Mouse (Mus musculus) lung, adult 2 months (tissue): Measurements from ENCODE around the gene Tmem158. TPM values are rescaled to one million over a fixed set of nuclear protein-coding genes. Genes with fewer than 3 reads are reported as not detected.

Experiments used
- DNase-seq: peaks from one replicate; pipeline ENCODE4 v3.0.0; 2022
- H3K4me1 ChIP-seq: fragments of 200-500 bp; 2 replicates; pipeline ENCODE4 v1.6.1; 2011; ENCODE audit warnings: low read length; ENCODE audit not compliant: control insufficient read depth, insufficient read depth
- H3K4me3 ChIP-seq: fragments of 200-500 bp; replicated peaks from 2 replicates; pipeline ENCODE3; 2011; ENCODE audit warnings: low read depth, mild to moderate bottlenecking, control low read depth, low read length; ENCODE audit errors: extremely low read depth
- CTCF ChIP-seq: fragments of 200-500 bp; IDR thresholded peaks from 2 replicates; pipeline ENCODE4 v1.5.1; 2011; ENCODE audit warnings: mild to moderate bottlenecking, low read length, control low read depth; ENCODE audit not compliant: insufficient read depth
- POLR2A ChIP-seq: fragments of 200-500 bp; IDR thresholded peaks from 2 replicates; pipeline ENCODE4 v1.6.1; 2011; ENCODE audit warnings: low read depth, mild to moderate bottlenecking, control low read depth, low read length, borderline replicate concordance; ENCODE audit errors: extremely low read depth
- WGBS: fragments of 180-500 bp; shearing (Covaris S2); methylation state at CpG from one replicate; pipeline ENCODE4 v1.1.7; 2018; 5-methylcytosine and 5-hydroxymethylcytosine counted together
- polyA plus RNA-seq: library from polyadenylated mRNA; depleted of rRNA; stranded (reverse); fragments of >200 nt; gene quantifications from 2 replicates; pipeline ENCODE4 v1.2.3, GENCODE M21; 2012; rRNA removed

Tmem158 gene
- 7.3 and 14.5 TPM in 2 replicates for polyA plus RNA-seq

DNA sequence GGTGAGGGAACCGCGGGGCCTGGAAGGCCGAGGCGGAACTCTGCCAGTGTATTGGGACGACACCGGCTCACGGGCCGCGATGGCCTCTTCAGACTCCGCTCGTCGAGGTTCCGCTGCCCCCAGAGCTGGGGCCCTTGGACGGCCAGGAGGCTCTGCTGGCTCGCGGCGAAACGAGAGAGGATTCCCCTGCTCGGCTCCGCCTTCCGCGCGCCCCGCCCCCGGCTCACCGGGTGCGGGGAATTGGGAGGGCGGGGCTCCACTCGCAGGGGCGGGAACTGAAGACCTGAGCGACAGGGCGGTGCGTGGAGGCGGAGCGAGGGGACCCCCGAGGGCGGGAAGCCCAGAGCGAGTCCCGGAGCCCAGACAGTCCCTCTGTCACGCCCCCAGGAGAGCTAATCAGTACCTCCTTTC lies at the start of gene Tmem158:
TSS of gene Tmem158 (minus strand) at position 154 of the 411 bp plus-strand sequence.
- under 1% methylated on average over 40 of the region's 40 CpGs for WGBS
- TF ChIP-seq POLR2A: no peak
- no peak for TF ChIP-seq CTCF
- Histone ChIP-seq H3K4me3 (peak within 1 kb of the TSS; percentile 64), H3K4me1 (no peaks in the 10 kb centered on the region)
- DNase-seq: peak; percentile 81

DNA sequence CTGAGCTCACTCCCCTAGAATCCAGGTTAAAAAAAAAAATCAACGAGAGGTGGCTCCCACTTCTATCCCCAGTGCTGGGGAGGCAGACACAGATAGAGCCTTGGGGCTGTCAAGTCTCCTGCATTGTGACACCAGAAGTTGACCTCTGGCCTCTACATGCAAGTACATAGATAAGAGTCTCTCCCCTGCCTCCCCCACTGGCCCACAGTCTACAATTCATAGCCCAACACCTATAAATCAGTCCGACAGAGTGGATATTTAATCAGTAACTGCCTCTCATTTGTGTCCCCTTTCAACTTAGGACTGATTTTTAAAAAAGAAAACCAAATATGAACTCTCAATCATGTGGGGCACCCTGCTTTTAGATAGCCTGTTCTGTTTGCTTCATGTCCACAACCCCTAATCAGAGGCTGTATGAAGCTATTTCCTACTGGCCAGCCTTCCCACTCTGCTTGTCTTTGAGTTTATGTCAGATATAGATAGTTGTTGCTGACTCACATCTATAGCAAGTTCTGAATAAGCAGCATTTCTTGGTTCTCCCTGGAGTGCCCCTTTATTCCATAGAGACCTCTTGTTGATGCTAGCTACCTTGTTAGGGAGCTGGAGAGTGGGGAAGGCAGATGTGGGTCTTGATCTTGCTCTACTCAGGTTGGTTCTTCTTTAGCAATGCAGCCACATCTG lies 49.3 kb upstream of the Tmem158 start:
- no peaks in the 10 kb centered on the region for H3K4me1 ChIP-seq
- TF ChIP-seq POLR2A: no peak
- TF ChIP-seq CTCF: no peak
- no peak overlapping the region for H3K4me3 ChIP-seq
- no peak for DNase-seq
- 48% methylated on average over 2 of the region's 2 CpGs for WGBS

DNA sequence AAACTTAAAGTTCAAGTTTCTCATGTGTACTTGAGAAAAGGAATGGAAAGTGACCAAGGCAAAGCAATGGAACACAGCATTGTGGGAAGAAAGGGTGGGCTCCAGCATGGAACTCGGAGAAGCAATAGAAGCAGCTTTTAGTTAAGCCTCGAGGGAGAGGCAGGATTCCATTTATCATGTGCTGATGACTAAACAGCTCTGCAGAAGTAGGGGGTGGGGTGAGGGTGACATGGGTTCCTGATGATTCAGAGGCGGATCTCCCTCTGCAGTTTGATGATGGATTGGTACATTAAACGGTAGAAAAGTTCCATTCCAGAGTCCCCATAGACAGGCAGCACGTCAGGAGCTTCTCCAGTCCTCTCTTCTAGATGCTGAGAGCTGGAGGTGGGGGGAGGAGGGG lies 48.5 kb upstream of the Tmem158 start:
- no peak for TF ChIP-seq POLR2A
- Histone ChIP-seq H3K4me3 (no peak overlapping the region), H3K4me1 (no peaks in the 10 kb centered on the region)
- DNase-seq: no peak
- 36% methylated on average over 5 of the region's 5 CpGs for WGBS

DNA sequence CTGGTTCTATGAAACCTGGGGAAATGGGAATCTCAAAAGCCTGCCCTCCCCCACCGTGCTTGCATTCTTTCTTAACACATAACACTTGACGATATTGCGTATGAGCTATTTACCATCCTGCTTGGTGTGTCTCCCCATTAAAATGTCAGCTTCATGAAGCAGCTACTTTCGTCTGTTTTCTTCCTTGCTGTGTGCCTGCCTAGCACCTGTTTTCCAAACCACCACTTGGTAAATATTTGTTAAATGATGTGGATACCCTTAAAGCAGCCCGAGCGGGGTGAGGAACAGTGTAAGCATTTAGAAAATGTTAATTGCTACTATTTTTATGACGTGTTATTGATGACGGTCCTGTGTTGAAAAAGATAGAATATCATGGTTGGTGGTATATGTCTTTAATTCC lies 44.4 kb upstream of the Tmem158 start:
- no peaks in the 10 kb centered on the region for H3K4me1 ChIP-seq
- 55% methylated on average over 8 of the region's 8 CpGs for WGBS
- H3K4me3 ChIP-seq: no peak overlapping the region
- TF ChIP-seq POLR2A: no peak
- no peak for TF ChIP-seq CTCF
- DNase-seq: no peak

DNA sequence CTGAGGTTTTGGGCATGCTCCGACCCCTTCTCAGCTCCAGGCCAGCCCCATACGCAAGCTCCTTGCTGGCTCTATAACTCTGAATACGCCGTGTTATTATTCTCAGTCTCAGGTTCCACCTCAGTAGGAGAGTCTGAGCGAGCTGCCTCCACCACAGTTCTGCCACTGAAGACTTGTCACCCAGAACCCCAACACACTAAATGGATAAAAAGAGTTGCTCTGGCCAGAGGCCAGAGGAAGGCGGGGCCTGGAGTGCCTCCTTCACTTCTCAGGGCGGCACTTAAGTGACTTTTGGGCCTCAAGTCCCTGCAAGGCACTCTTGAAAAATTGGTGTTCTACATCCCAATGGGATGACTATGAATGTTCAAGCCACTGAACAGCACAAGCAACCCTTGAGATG lies 43.4 kb upstream of the Tmem158 start:
- TF ChIP-seq CTCF: no peak
- no peak for TF ChIP-seq POLR2A
- no peaks in the 10 kb centered on the region for H3K4me1 ChIP-seq
- 76% methylated on average over 7 of the region's 7 CpGs for WGBS
- DNase-seq: no peak
- no peak overlapping the region for H3K4me3 ChIP-seq

DNA sequence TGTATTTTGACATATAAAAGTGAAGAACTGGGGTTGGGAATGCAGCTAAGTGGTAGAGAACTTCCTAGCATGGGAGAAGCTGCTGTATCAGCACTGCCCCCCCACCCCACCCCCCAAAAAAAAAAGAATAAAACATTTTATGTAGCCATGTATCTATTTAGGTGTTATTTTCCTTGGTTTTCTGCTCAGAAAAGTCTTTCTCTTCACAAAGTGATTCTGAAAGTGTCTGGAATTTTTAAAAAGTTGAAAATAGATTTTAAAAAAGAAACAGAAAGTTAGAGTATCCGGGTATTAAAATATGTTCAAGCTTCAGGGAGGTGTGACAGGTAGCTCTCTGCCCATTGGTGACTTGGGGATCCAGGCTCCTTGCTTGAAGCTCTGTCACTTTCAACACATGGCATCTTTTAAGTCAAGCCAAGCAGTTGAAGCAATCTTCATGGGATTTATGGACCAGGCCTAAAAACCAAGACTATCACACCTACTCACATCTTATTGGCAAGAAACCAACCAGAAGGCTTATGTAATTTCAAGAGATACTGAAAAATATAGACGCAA lies 42.3 kb upstream of the Tmem158 start:
- H3K4me1 ChIP-seq: no peaks in the 10 kb centered on the region
- DNase-seq: no peak
- no peak overlapping the region for H3K4me3 ChIP-seq
- 84% methylated on average over 2 of the region's 2 CpGs for WGBS
- TF ChIP-seq POLR2A: no peak
- no peak for TF ChIP-seq CTCF

DNA sequence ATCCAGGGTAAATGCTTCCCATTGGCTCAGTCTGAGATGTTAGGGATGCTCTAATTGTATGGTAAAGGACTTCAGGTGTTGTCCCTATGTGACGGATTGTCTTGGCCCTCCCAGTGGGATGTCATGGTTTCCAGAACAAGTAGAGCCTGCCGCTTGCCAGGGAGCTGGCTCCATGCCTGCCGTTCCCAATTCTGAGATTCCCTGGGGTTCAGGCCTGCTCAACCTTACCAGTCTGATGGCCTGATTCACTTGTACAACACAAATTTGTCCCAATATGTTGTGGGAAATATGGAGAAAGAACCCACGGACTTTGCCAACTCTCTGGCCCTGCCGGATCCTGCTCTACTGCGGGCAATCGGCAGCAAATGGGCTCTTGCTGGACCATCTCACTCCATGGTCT lies 37.3 kb upstream of the Tmem158 start:
- H3K4me3 ChIP-seq: no peak overlapping the region
- TF ChIP-seq POLR2A (no peak), CTCF (no peak)
- WGBS: 92% methylated on average over 7 of the region's 7 CpGs
- H3K4me1 ChIP-seq: no peaks in the 10 kb centered on the region
- DNase-seq: no peak

DNA sequence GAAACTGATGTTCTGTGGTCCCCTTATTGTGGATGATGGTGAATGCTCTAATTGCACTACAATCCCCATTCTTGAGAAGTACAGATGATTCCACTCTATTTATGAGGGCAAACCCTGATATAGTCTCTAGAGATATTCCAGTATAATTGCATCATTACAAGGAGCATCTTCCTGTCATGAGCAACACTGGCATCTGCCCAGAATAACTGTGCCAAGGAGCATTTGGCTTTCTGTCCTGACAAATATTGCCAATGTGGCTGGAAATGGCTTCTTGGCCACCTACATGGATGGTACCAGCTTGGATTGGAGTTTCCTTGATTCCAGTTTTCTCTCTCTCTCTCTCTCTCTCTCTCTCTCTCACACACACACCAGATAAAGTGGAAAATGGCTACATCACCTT lies 35.7 kb upstream of the Tmem158 start:
- Histone ChIP-seq H3K4me3 (no peak overlapping the region), H3K4me1 (no peaks in the 10 kb centered on the region)
- TF ChIP-seq CTCF: no peak
- no peak for TF ChIP-seq POLR2A
- DNase-seq: no peak

DNA sequence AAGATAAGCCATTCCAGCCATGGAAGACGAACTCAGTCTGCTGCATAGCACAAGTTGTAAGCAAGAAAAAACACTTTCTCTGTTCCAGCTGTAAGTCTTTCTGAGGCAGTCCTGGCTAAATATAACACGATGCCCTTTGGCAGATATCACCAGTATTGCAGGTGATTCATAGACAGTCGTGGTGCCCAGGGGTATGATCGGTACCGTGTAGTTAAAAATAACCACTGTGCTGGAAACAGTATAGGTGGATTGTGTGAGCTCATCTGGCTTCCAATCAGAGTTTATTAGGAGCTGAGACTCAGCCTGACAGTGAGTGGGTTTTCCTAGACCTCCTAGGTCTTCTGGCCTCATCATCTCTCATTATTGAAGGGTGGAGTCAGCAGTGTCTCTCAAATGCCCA lies 34.0 kb upstream of the Tmem158 start:
- DNase-seq: no peak
- Histone ChIP-seq H3K4me3 (no peak overlapping the region), H3K4me1 (no peaks in the 10 kb centered on the region)
- WGBS: 56% methylated on average over 5 of the region's 5 CpGs
- TF ChIP-seq POLR2A (no peak), CTCF (no peak)

DNA sequence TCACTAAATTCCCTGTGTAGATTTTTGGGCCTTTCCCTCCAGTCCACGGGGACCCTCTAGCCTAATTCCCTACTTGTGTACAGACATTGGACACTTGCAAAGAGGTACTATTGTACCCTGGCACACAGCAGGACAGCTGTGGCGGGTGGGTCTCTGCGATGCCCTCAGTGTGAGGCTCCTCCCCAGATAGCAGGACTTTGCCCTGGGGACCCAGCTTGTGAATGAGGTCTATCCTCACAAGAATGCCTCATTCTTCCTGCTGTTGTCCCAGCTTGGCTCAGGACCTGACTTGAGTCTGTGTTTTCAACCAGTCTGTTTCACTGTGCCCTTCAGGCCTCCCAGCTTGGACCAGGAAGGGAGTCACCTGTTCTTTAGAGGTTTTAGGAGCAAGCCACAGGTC lies 27.8 kb upstream of the Tmem158 start:
- no peaks in the 10 kb centered on the region for H3K4me1 ChIP-seq
- WGBS: 78% methylated on average over 3 of the region's 3 CpGs
- no peak for DNase-seq
- no peak overlapping the region for H3K4me3 ChIP-seq
- TF ChIP-seq POLR2A (no peak), CTCF (no peak)
